Mouse (Mus musculus) forebrain, embryonic 15.5 days (tissue): Measurements from ENCODE around the gene Hdlbp. TPM values are rescaled to one million over a fixed set of nuclear protein-coding genes. Genes with fewer than 3 reads are reported as not detected.

Experiments
- ATAC-seq: fragments of 200-750 bp; cut with Nextera tagmentation; replicated peaks from 2 replicates; pipeline ENCODE4 v1.8.0; 2017; ENCODE audit warnings: mild to moderate bottlenecking, moderate TSS enrichment, moderate library complexity
- H3K27ac ChIP-seq: fragments of 300-500 bp; sonication (generic); replicated peaks from 2 replicates; pipeline ENCODE4 v1.5.1; 2015; ENCODE audit warnings: mild to moderate bottlenecking, inconsistent platforms
- H3K27me3 ChIP-seq: fragments of 300-500 bp; sonication (generic); 2 replicates; pipeline ENCODE4 v1.6.1; 2015; ENCODE audit warnings: inconsistent platforms
- H3K36me3 ChIP-seq: fragments of 300-500 bp; sonication (generic); 2 replicates; pipeline ENCODE4 v1.6.1; 2015; ENCODE audit warnings: mild to moderate bottlenecking, inconsistent platforms
- H3K4me1 ChIP-seq: fragments of 300-500 bp; sonication (generic); 2 replicates; pipeline ENCODE4 v1.6.1; 2015; ENCODE audit warnings: inconsistent platforms
- H3K4me2 ChIP-seq: fragments of 300-500 bp; sonication (generic); replicated peaks from 2 replicates; pipeline ENCODE4 v1.6.1; 2015; ENCODE audit warnings: mild to moderate bottlenecking, inconsistent platforms
- H3K4me3 ChIP-seq: fragments of 300-500 bp; sonication (generic); 2 replicates; pipeline ENCODE4 v1.5.1; 2015; ENCODE audit warnings: mild to moderate bottlenecking, inconsistent platforms
- H3K9ac ChIP-seq: fragments of 300-500 bp; sonication (generic); replicated peaks from 2 replicates; pipeline ENCODE4 v1.6.1; 2015; ENCODE audit warnings: mild to moderate bottlenecking, inconsistent platforms
- H3K9me3 ChIP-seq: fragments of 300-500 bp; sonication (generic); 2 replicates; pipeline ENCODE4 v1.6.1; 2016; ENCODE audit warnings: inconsistent platforms
- WGBS: fragments of 180-500 bp; shearing (Covaris S2); methylation state at CpG from one replicate; pipeline ENCODE4 v1.1.7; 2015; ENCODE audit warnings: mixed read lengths; 5-methylcytosine and 5-hydroxymethylcytosine counted together
- polyA plus RNA-seq: library from polyadenylated mRNA; unstranded; fragments of >200 nt; fragmentation: Nextera tagmentation; extraction: Ambion mirVana; gene quantifications from 2 replicates; pipeline ENCODE4 v1.2.1, GENCODE M21; 2015

Hdlbp gene
- polyA plus RNA-seq, 1 experiment from 2014 or later: 61.1 TPM

GRCm38 (mm10) chr1:93439321-93439720, 39.3 kb downstream of the Hdlbp start:
- WGBS: 78% methylated on average over 1 of the region's 1 CpGs
- Histone ChIP-seq H3K4me3 (no peak overlapping the region), H3K4me1 (peaks cover 8% of the 10 kb centered on the region), H3K4me2 (no peak overlapping the region), H3K27ac (no peak overlapping the region), H3K9me3 (no peaks in the 10 kb centered on the region), H3K36me3 (peaks cover 24% of the 10 kb centered on the region), H3K9ac (no peak overlapping the region), H3K27me3 (no peaks in the 10 kb centered on the region)
- no peak for ATAC-seq

- Histone ChIP-seq H3K4me3 (no peak overlapping the region), H3K4me1 (no peaks in the 10 kb centered on the region), H3K27ac (no peak overlapping the region), H3K36me3 (peaks cover 51% of the 10 kb centered on the region), H3K9ac (no peak overlapping the region), H3K9me3 (no peaks in the 10 kb centered on the region), H3K4me2 (no peak overlapping the region), H3K27me3 (no peaks in the 10 kb centered on the region)
- 93% methylated on average over 6 of the region's 6 CpGs for WGBS
- ATAC-seq: no peak
Measured at GRCm38 (mm10) chr1:93432087-93432486, 46.5 kb downstream of the Hdlbp start.

GRCm38 (mm10) chr1:93403403-93403802, 75.2 kb downstream of the Hdlbp start:
- WGBS: 89% methylated on average over 4 of the region's 4 CpGs
- ATAC-seq: no peak
- Histone ChIP-seq H3K27ac (no peak overlapping the region), H3K4me1 (no peaks in the 10 kb centered on the region), H3K36me3 (peaks cover 22% of the 10 kb centered on the region), H3K27me3 (no peaks in the 10 kb centered on the region), H3K4me3 (no peak overlapping the region), H3K9me3 (no peaks in the 10 kb centered on the region), H3K4me2 (no peak overlapping the region), H3K9ac (no peak overlapping the region)

GRCm38 (mm10) chr1:93401191-93402052, 77.2 kb downstream of the Hdlbp start:
- H3K9ac ChIP-seq: no peak overlapping the region
- no peak overlapping the region; the same call in 1 of the 2 replicates for H3K4me2 ChIP-seq
- no peaks in the 10 kb centered on the region for H3K4me1 ChIP-seq
- no peak for ATAC-seq
- no peaks in the 10 kb centered on the region for H3K27me3 ChIP-seq
- 24% methylated on average over 38 of the region's 38 CpGs for WGBS
- H3K27ac ChIP-seq: no peak overlapping the region
- 0 out of 2 replicates have a peak, but pooled peaks cover 4% of the 10 kb centered on the region for H3K36me3 ChIP-seq
- H3K4me3 ChIP-seq: no peak overlapping the region
- no peaks in the 10 kb centered on the region for H3K9me3 ChIP-seq

GRCm38 (mm10) chr1:93388906-93389305, 89.7 kb downstream of the Hdlbp start:
- H3K36me3 ChIP-seq: no peaks in the 10 kb centered on the region
- 71% methylated on average over 2 of the region's 2 CpGs for WGBS
- no peak for ATAC-seq
- no peaks in the 10 kb centered on the region for H3K27me3 ChIP-seq
- H3K9me3 ChIP-seq: no peaks in the 10 kb centered on the region
- H3K4me2 ChIP-seq: no peak overlapping the region
- no peak overlapping the region for H3K9ac ChIP-seq
- no peak overlapping the region for H3K4me3 ChIP-seq
- H3K4me1 ChIP-seq: no peaks in the 10 kb centered on the region
- H3K27ac ChIP-seq: no peak overlapping the region

- H3K9me3 ChIP-seq: no peaks in the 10 kb centered on the region
- no peaks in the 10 kb centered on the region for H3K27me3 ChIP-seq
- no peak overlapping the region for H3K9ac ChIP-seq
- no peak overlapping the region for H3K4me2 ChIP-seq
- no peak overlapping the region for H3K27ac ChIP-seq
- no peaks in the 10 kb centered on the region for H3K36me3 ChIP-seq
- WGBS: 84% methylated on average over 2 of the region's 2 CpGs
- no peak overlapping the region for H3K4me3 ChIP-seq
- no peak for ATAC-seq
- no peaks in the 10 kb centered on the region for H3K4me1 ChIP-seq
Measured at GRCm38 (mm10) chr1:93387198-93387597, 91.4 kb downstream of the Hdlbp start.

GRCm38 (mm10) chr1:93379117-93379516, 99.5 kb downstream of the Hdlbp start:
- Histone ChIP-seq H3K4me2 (no peak overlapping the region), H3K4me3 (no peak overlapping the region), H3K9me3 (no peaks in the 10 kb centered on the region), H3K27ac (no peak overlapping the region), H3K9ac (no peak overlapping the region), H3K4me1 (no peaks in the 10 kb centered on the region), H3K27me3 (no peaks in the 10 kb centered on the region), H3K36me3 (no peaks in the 10 kb centered on the region)
- 80% methylated on average over 5 of the region's 5 CpGs for WGBS
- ATAC-seq: no peak

- Histone ChIP-seq H3K9me3 (no peaks in the 10 kb centered on the region), H3K36me3 (no peaks in the 10 kb centered on the region), H3K4me2 (no peak overlapping the region), H3K27me3 (no peaks in the 10 kb centered on the region), H3K4me3 (no peak overlapping the region), H3K27ac (no peak overlapping the region), H3K9ac (no peak overlapping the region), H3K4me1 (no peaks in the 10 kb centered on the region)
- WGBS: 77% methylated on average over 5 of the region's 5 CpGs
- no peak for ATAC-seq
Measured at GRCm38 (mm10) chr1:93377307-93377706, 101.3 kb downstream of the Hdlbp start.

- H3K27ac ChIP-seq: no peak within 1 kb of the TSS
- 79% methylated on average over 4 of the region's 4 CpGs for WGBS
Measured at GRCm38 (mm10) chr1:93373665-93374064, 105.0 kb downstream of the Hdlbp start, which contains the start of gene Ano7. Gene Ano7, plus strand, starts transcription at chr1:93373930.

GRCm38 (mm10) chr1:93365641-93366040, 113.0 kb downstream of the Hdlbp start:
- Histone ChIP-seq H3K36me3 (peaks cover 43% of the 10 kb centered on the region), H3K4me3 (no peak overlapping the region)
- ATAC-seq: no peak

More at GRCm38 (mm10) chr1:93373665-93374064, 105.0 kb downstream of the Hdlbp start, which contains the start of gene Ano7:
- Histone ChIP-seq H3K4me2 (no peak within 1 kb of the TSS), H3K4me3 (no peak within 1 kb of the TSS), H3K9ac (no peak within 1 kb of the TSS), H3K27me3 (no peaks in the 10 kb centered on the region), H3K4me1 (no peaks in the 10 kb centered on the region), H3K9me3 (no peaks in the 10 kb centered on the region), H3K36me3 (no peaks in the 10 kb centered on the region)
- ATAC-seq: no peak

GRCm38 (mm10) chr1:93362661-93363060, 116.0 kb downstream of the Hdlbp start:
- no peak for ATAC-seq
- no peaks in the 10 kb centered on the region for H3K4me1 ChIP-seq
- H3K36me3 ChIP-seq: peaks cover 59% of the 10 kb centered on the region
- H3K4me2 ChIP-seq: no peak overlapping the region
- no peak overlapping the region for H3K9ac ChIP-seq
- H3K27me3 ChIP-seq: no peaks in the 10 kb centered on the region
- no peaks in the 10 kb centered on the region for H3K9me3 ChIP-seq
- H3K4me3 ChIP-seq: no peak overlapping the region
- no peak overlapping the region for H3K27ac ChIP-seq
- 87% methylated on average over 4 of the region's 4 CpGs for WGBS

More at GRCm38 (mm10) chr1:93365641-93366040, 113.0 kb downstream of the Hdlbp start:
- H3K9ac ChIP-seq: no peak overlapping the region
- no peaks in the 10 kb centered on the region for H3K4me1 ChIP-seq
- H3K4me2 ChIP-seq: no peak overlapping the region
- H3K27ac ChIP-seq: no peak overlapping the region
- no peaks in the 10 kb centered on the region for H3K27me3 ChIP-seq
- no peaks in the 10 kb centered on the region for H3K9me3 ChIP-seq
- WGBS: 94% methylated on average over 6 of the region's 6 CpGs
